Mouse (Mus musculus): ENCODE results near the gene Chpf. TPM values are rescaled to one million over a fixed set of nuclear protein-coding genes. Genes with fewer than 3 reads are reported as not detected.

The Chpf gene
- polyA plus RNA-seq, 1 experiment from 2014 or later = 17.8 TPM

- WGBS = under 1% methylated on average over 61 of the region's 62 CpGs
- Histone ChIP-seq H3K9ac (ENCODE audit: low read depth, low read length) (peak overlapping the region; percentile 28; the same call in 1 of the 2 replicates), H3K27ac (ENCODE audit: low read depth, low read length) (no peak overlapping the region), H3K4me3 (ENCODE audit: low read depth, low read length) (peak overlapping the region; percentile 43), H3K4me2 (replicated peaks; ENCODE audit: low read depth, low read length) (peak overlapping the region; percentile 85), H3K36me3 (ENCODE audit: control insufficient read depth, insufficient read depth, low read length) (peaks cover 3% of the 10 kb centered on the region; the same call in 1 of the 2 replicates), H3K9me3 (ENCODE audit: control insufficient read depth, low read length) (no peaks in the 10 kb centered on the region), H3K27me3 (ENCODE audit: control insufficient read depth, insufficient read depth, low read length) (peaks cover 53% of the 10 kb centered on the region), H3K4me1 (replicated peaks; ENCODE audit: control insufficient read depth, insufficient read depth, low read length) (peaks cover 2% of the 10 kb centered on the region; the same call in 1 of the 2 replicates)
- DNase-seq (ENCODE audit: low spot score) = peak; percentile 82
- ATAC-seq (ENCODE audit: low FRiP score) = peak; percentile 70
Measured at GRCm38 (mm10) chr1:75487405-75488161, 8.5 kb upstream of the Chpf start.

- peak; percentile 36; the same call in 1 of the 2 replicates for ATAC-seq (ENCODE audit: low FRiP score)
- DNase-seq (ENCODE audit: low spot score) = peak; percentile 43
- WGBS = under 1% methylated on average over 13 of the region's 13 CpGs
- peaks cover 52% of the 10 kb centered on the region for H3K27me3 ChIP-seq (ENCODE audit: control insufficient read depth, insufficient read depth, low read length)
- H3K9ac ChIP-seq (ENCODE audit: low read depth, low read length) = peak overlapping the region; percentile 28; the same call in 1 of the 2 replicates
- no peaks in the 10 kb centered on the region for H3K9me3 ChIP-seq (ENCODE audit: control insufficient read depth, low read length)
- peak overlapping the region; percentile 85 for H3K4me2 ChIP-seq (replicated peaks; ENCODE audit: low read depth, low read length)
- H3K27ac ChIP-seq (ENCODE audit: low read depth, low read length) = no peak overlapping the region
- H3K4me1 ChIP-seq (replicated peaks; ENCODE audit: control insufficient read depth, insufficient read depth, low read length) = peaks cover 2% of the 10 kb centered on the region; the same call in 1 of the 2 replicates
- peak overlapping the region; percentile 43 for H3K4me3 ChIP-seq (ENCODE audit: low read depth, low read length)
- H3K36me3 ChIP-seq (ENCODE audit: control insufficient read depth, insufficient read depth, low read length) = peaks cover 3% of the 10 kb centered on the region; the same call in 1 of the 2 replicates
Measured at GRCm38 (mm10) chr1:75487040-75487404, 7.9 kb upstream of the Chpf start.

GRCm38 (mm10) chr1:75486561-75486960, 7.5 kb upstream of the Chpf start:
- ATAC-seq (ENCODE audit: low FRiP score) (peak; percentile 15; the same call in 1 of the 2 replicates), DNase-seq (ENCODE audit: low spot score) (no peak)
- peak overlapping the region; percentile 43; the same call in 1 of the 2 replicates for H3K4me3 ChIP-seq (ENCODE audit: low read depth, low read length)
- H3K9me3 ChIP-seq (ENCODE audit: control insufficient read depth, low read length) = no peaks in the 10 kb centered on the region
- peaks cover 3% of the 10 kb centered on the region; the same call in 1 of the 2 replicates for H3K36me3 ChIP-seq (ENCODE audit: control insufficient read depth, insufficient read depth, low read length)
- 6% methylated on average over 24 of the region's 24 CpGs for WGBS
- H3K27ac ChIP-seq (ENCODE audit: low read depth, low read length) = no peak overlapping the region
- H3K9ac ChIP-seq (ENCODE audit: low read depth, low read length) = no peak overlapping the region
- H3K27me3 ChIP-seq (ENCODE audit: control insufficient read depth, insufficient read depth, low read length) = peaks cover 52% of the 10 kb centered on the region
- peaks cover 2% of the 10 kb centered on the region; the same call in 1 of the 2 replicates for H3K4me1 ChIP-seq (replicated peaks; ENCODE audit: control insufficient read depth, insufficient read depth, low read length)
- peak overlapping the region; percentile 85 for H3K4me2 ChIP-seq (replicated peaks; ENCODE audit: low read depth, low read length)

GRCm38 (mm10) chr1:75480735-75481134, 1.6 kb upstream of the Chpf start:
- H3K4me3 ChIP-seq (ENCODE audit: low read depth, low read length) = peak overlapping the region; percentile 88; the same call in 1 of the 2 replicates
- DNase-seq (ENCODE audit: low spot score) (no peak), ATAC-seq (ENCODE audit: low FRiP score) (no peak)
- peaks cover 29% of the 10 kb centered on the region for H3K27me3 ChIP-seq (ENCODE audit: control insufficient read depth, insufficient read depth, low read length)
- no peak overlapping the region for H3K27ac ChIP-seq (ENCODE audit: low read depth, low read length)
- peaks cover 3% of the 10 kb centered on the region; the same call in 1 of the 2 replicates for H3K36me3 ChIP-seq (ENCODE audit: control insufficient read depth, insufficient read depth, low read length)
- no peaks in the 10 kb centered on the region for H3K9me3 ChIP-seq (ENCODE audit: control insufficient read depth, low read length)
- no peak overlapping the region; the same call in 1 of the 2 replicates for H3K4me2 ChIP-seq (replicated peaks; ENCODE audit: low read depth, low read length)
- 89% methylated on average over 7 of the region's 7 CpGs for WGBS
- 0 out of 2 replicates have a peak, but pooled peaks cover 3% of the 10 kb centered on the region for H3K4me1 ChIP-seq (replicated peaks; ENCODE audit: control insufficient read depth, insufficient read depth, low read length)
- H3K9ac ChIP-seq (ENCODE audit: low read depth, low read length) = no peak overlapping the region

GRCm38 (mm10) chr1:75480036-75480435, 929 bp upstream of the Chpf start:
- no peak overlapping the region for H3K27ac ChIP-seq (ENCODE audit: low read depth, low read length)
- H3K36me3 ChIP-seq (ENCODE audit: control insufficient read depth, insufficient read depth, low read length) = peaks cover 8% of the 10 kb centered on the region; the same call in 1 of the 2 replicates
- no peak for DNase-seq (ENCODE audit: low spot score)
- H3K4me2 ChIP-seq (replicated peaks; ENCODE audit: low read depth, low read length) = peak overlapping the region; percentile 92
- peak overlapping the region; percentile 88 for H3K4me3 ChIP-seq (ENCODE audit: low read depth, low read length)
- 15% methylated on average over 13 of the region's 13 CpGs for WGBS
- no peak for ATAC-seq (ENCODE audit: low FRiP score)
- H3K27me3 ChIP-seq (ENCODE audit: control insufficient read depth, insufficient read depth, low read length) = peaks cover 22% of the 10 kb centered on the region
- 0 out of 2 replicates have a peak, but pooled peaks cover 3% of the 10 kb centered on the region for H3K4me1 ChIP-seq (replicated peaks; ENCODE audit: control insufficient read depth, insufficient read depth, low read length)
- no peaks in the 10 kb centered on the region for H3K9me3 ChIP-seq (ENCODE audit: control insufficient read depth, low read length)
- peak overlapping the region; percentile 84 for H3K9ac ChIP-seq (ENCODE audit: low read depth, low read length)

- WGBS = 2% methylated on average over 23 of the region's 24 CpGs
- Histone ChIP-seq H3K27ac (ENCODE audit: low read depth, low read length) (0 out of 2 replicates have a peak overlapping the region, but pooled peaks have one; percentile 65), H3K4me1 (replicated peaks; ENCODE audit: control insufficient read depth, insufficient read depth, low read length) (0 out of 2 replicates have a peak, but pooled peaks cover 3% of the 10 kb centered on the region), H3K36me3 (ENCODE audit: control insufficient read depth, insufficient read depth, low read length) (peaks cover 11% of the 10 kb centered on the region; the same call in 1 of the 2 replicates), H3K4me3 (ENCODE audit: low read depth, low read length) (peak overlapping the region; percentile 88), H3K9ac (ENCODE audit: low read depth, low read length) (peak overlapping the region; percentile 84), H3K9me3 (ENCODE audit: control insufficient read depth, low read length) (no peaks in the 10 kb centered on the region), H3K27me3 (ENCODE audit: control insufficient read depth, insufficient read depth, low read length) (peaks cover 18% of the 10 kb centered on the region), H3K4me2 (replicated peaks; ENCODE audit: low read depth, low read length) (peak overlapping the region; percentile 92)
- DNase-seq (ENCODE audit: low spot score) = no peak
- peak; percentile 68 for ATAC-seq (ENCODE audit: low FRiP score)
Measured at GRCm38 (mm10) chr1:75479635-75479989, 505 bp upstream of the Chpf start.

GRCm38 (mm10) chr1:75478497-75478896, 610 bp downstream of the Chpf start:
- H3K9ac ChIP-seq (ENCODE audit: low read depth, low read length) = peak overlapping the region; percentile 84
- H3K4me2 ChIP-seq (replicated peaks; ENCODE audit: low read depth, low read length) = peak overlapping the region; percentile 92
- WGBS = under 1% methylated on average over 18 of the region's 25 CpGs
- 0 out of 2 replicates have a peak, but pooled peaks cover 3% of the 10 kb centered on the region for H3K4me1 ChIP-seq (replicated peaks; ENCODE audit: control insufficient read depth, insufficient read depth, low read length)
- peak overlapping the region; percentile 76 for H3K27ac ChIP-seq (ENCODE audit: low read depth, low read length)
- H3K27me3 ChIP-seq (ENCODE audit: control insufficient read depth, insufficient read depth, low read length) = peaks cover 15% of the 10 kb centered on the region
- peak overlapping the region; percentile 88 for H3K4me3 ChIP-seq (ENCODE audit: low read depth, low read length)
- no peaks in the 10 kb centered on the region for H3K9me3 ChIP-seq (ENCODE audit: control insufficient read depth, low read length)
- ATAC-seq (ENCODE audit: low FRiP score) (no peak), DNase-seq (ENCODE audit: low spot score) (peak; percentile 41)
- H3K36me3 ChIP-seq (ENCODE audit: control insufficient read depth, insufficient read depth, low read length) = peaks cover 11% of the 10 kb centered on the region; the same call in 1 of the 2 replicates

- Histone ChIP-seq H3K27me3 (ENCODE audit: control insufficient read depth, insufficient read depth, low read length) (peaks cover 11% of the 10 kb centered on the region), H3K36me3 (ENCODE audit: control insufficient read depth, insufficient read depth, low read length) (peaks cover 15% of the 10 kb centered on the region; the same call in 1 of the 2 replicates), H3K9me3 (ENCODE audit: control insufficient read depth, low read length) (no peaks in the 10 kb centered on the region), H3K4me3 (ENCODE audit: low read depth, low read length) (peak overlapping the region; percentile 88), H3K4me1 (replicated peaks; ENCODE audit: control insufficient read depth, insufficient read depth, low read length) (0 out of 2 replicates have a peak, but pooled peaks cover 3% of the 10 kb centered on the region), H3K9ac (ENCODE audit: low read depth, low read length) (no peak overlapping the region), H3K4me2 (replicated peaks; ENCODE audit: low read depth, low read length) (peak overlapping the region; percentile 92), H3K27ac (ENCODE audit: low read depth, low read length) (no peak overlapping the region)
- DNase-seq (ENCODE audit: low spot score) = no peak
- WGBS = 58% methylated on average over 3 of the region's 3 CpGs
- ATAC-seq (ENCODE audit: low FRiP score) = no peak
Measured at GRCm38 (mm10) chr1:75477966-75478290, 1.2 kb downstream of the Chpf start.
